Mouse (Mus musculus) heart, postnatal 0 days (tissue): ENCODE results near the gene Scyl1. TPM values are rescaled to one million over a fixed set of nuclear protein-coding genes. Genes with fewer than 3 reads are reported as not detected.

Experiments
- ATAC-seq: fragments of 200-750 bp; cut with Nextera tagmentation; 2 replicates; pipeline ENCODE4 v1.8.0; 2017; ENCODE audit warnings: low read depth, moderate number of reproducible peaks, moderate library complexity; ENCODE audit not compliant: insufficient read depth
- DNase-seq: peaks from one replicate; pipeline ENCODE4 v3.0.0-alpha.2; 2016; ENCODE audit warnings: low spot score
- H3K27ac ChIP-seq: fragments of 300-500 bp; sonication (generic); 2 replicates; pipeline ENCODE4 v1.5.1; 2014; ENCODE audit warnings: low read depth, mild to moderate bottlenecking
- H3K27me3 ChIP-seq: fragments of 300-500 bp; sonication (generic); 2 replicates; pipeline ENCODE4 v1.6.1; 2014; ENCODE audit warnings: low read length, mixed read lengths; ENCODE audit not compliant: control insufficient read depth, insufficient read depth
- H3K36me3 ChIP-seq: fragments of 300-500 bp; sonication (generic); replicated peaks from 2 replicates; pipeline ENCODE4 v1.6.1; 2014; ENCODE audit warnings: low read length, mixed read lengths; ENCODE audit not compliant: control insufficient read depth, insufficient read depth
- H3K4me1 ChIP-seq: fragments of 300-500 bp; sonication (generic); 2 replicates; pipeline ENCODE4 v1.6.1; 2014; ENCODE audit warnings: antibody characterized with exemption; ENCODE audit not compliant: control insufficient read depth, insufficient read depth
- H3K4me2 ChIP-seq: fragments of 300-500 bp; sonication (generic); 2 replicates; pipeline ENCODE4 v1.6.1; 2014; ENCODE audit warnings: low read depth, mild to moderate bottlenecking, low read length, moderate library complexity
- H3K4me3 ChIP-seq: fragments of 300-500 bp; sonication (generic); 2 replicates; pipeline ENCODE4 v1.5.1; 2014; ENCODE audit warnings: low read depth, low read length
- H3K9ac ChIP-seq: fragments of 300-500 bp; sonication (generic); replicated peaks from 2 replicates; pipeline ENCODE4 v1.6.1; 2014; ENCODE audit warnings: low read depth, low read length, mixed read lengths
- H3K9me3 ChIP-seq: fragments of 300-500 bp; sonication (generic); replicated peaks from 2 replicates; pipeline ENCODE4 v1.6.1; 2016; ENCODE audit warnings: low read length; ENCODE audit not compliant: control insufficient read depth
- CTCF ChIP-seq: IDR thresholded peaks from 2 replicates; pipeline ENCODE4 v1.5.1; 2016; ENCODE audit warnings: antibody characterized with exemption, control low read depth, low read depth
- EP300 ChIP-seq: IDR thresholded peaks from 2 replicates; pipeline ENCODE4 v1.6.1; 2016; ENCODE audit warnings: antibody characterized with exemption, low read depth
- WGBS: fragments of 180-500 bp; shearing (Covaris S2); extraction: QIAGEN DNeasy Blood & Tissue Kit; methylation state at CpG from one replicate; pipeline ENCODE4 v1.1.7; 2014; 5-methylcytosine and 5-hydroxymethylcytosine counted together
- polyA plus RNA-seq: library from polyadenylated mRNA; unstranded; fragments of >200 nt; fragmentation: Nextera tagmentation; extraction: Ambion mirVana; gene quantifications from 2 replicates; pipeline ENCODE4 v1.2.1, GENCODE M21; 2015
- total RNA-seq: library from RNA; depleted of rRNA; stranded (reverse); fragments of >200 nt; gene quantifications from 2 replicates; pipeline ENCODE4 v1.2.3, GENCODE M21; 2014; ENCODE audit warnings: low replicate concordance; rRNA removed

The Scyl1 gene
- total and polyA plus RNA-seq, 2 experiments from 2014 or later, result 47.1 to 82.4 TPM

- no peaks in the 10 kb centered on the region for H3K9me3 ChIP-seq
- 72% methylated on average over 5 of the region's 5 CpGs for WGBS
- TF ChIP-seq CTCF (no peak), EP300 (no peak)
- peak overlapping the region; percentile 32 for H3K4me2 ChIP-seq
- H3K27ac ChIP-seq, result peak overlapping the region; percentile 56
- DNase-seq (no peak), ATAC-seq (0 out of 2 replicates have a peak, but pooled peaks have one; percentile 1)
- H3K9ac ChIP-seq, result no peak overlapping the region
- H3K4me3 ChIP-seq, result no peak overlapping the region
- peaks cover 7% of the 10 kb centered on the region for H3K4me1 ChIP-seq
- peaks cover 78% of the 10 kb centered on the region for H3K36me3 ChIP-seq
- H3K27me3 ChIP-seq, result no peaks in the 10 kb centered on the region
Observed at GRCm38 (mm10) chr19:5713255-5713654, 58.0 kb downstream of the Scyl1 start.

GRCm38 (mm10) chr19:5711907-5712460 lies 59.2 kb downstream of the Scyl1 start:
- DNase-seq, result no peak

GRCm38 (mm10) chr19:5711218-5711617 lies 60.0 kb downstream of the Scyl1 start:
- H3K9ac ChIP-seq, result no peak overlapping the region
- no peak overlapping the region for H3K4me2 ChIP-seq
- H3K4me3 ChIP-seq, result no peak overlapping the region
- H3K27me3 ChIP-seq, result no peaks in the 10 kb centered on the region
- TF ChIP-seq CTCF (peak; percentile 77), EP300 (no peak)
- H3K36me3 ChIP-seq, result peaks cover 78% of the 10 kb centered on the region
- H3K4me1 ChIP-seq, result peaks cover 7% of the 10 kb centered on the region
- 21% methylated on average over 3 of the region's 3 CpGs for WGBS
- H3K9me3 ChIP-seq, result no peaks in the 10 kb centered on the region
- ATAC-seq, result no peak
- DNase-seq, result peak; percentile 75
- no peak overlapping the region for H3K27ac ChIP-seq

More at GRCm38 (mm10) chr19:5711907-5712460, 59.2 kb downstream of the Scyl1 start:
- peaks cover 78% of the 10 kb centered on the region for H3K36me3 ChIP-seq
- no peak for ATAC-seq
- TF ChIP-seq EP300 (no peak), CTCF (no peak)
- no peak overlapping the region for H3K9ac ChIP-seq
- H3K27me3 ChIP-seq, result no peaks in the 10 kb centered on the region
- peaks cover 7% of the 10 kb centered on the region for H3K4me1 ChIP-seq
- no peaks in the 10 kb centered on the region for H3K9me3 ChIP-seq
- H3K27ac ChIP-seq, result no peak overlapping the region
- H3K4me2 ChIP-seq, result no peak overlapping the region
- 87% methylated on average over 14 of the region's 14 CpGs for WGBS
- H3K4me3 ChIP-seq, result no peak overlapping the region

GRCm38 (mm10) chr19:5710581-5710980 lies 60.6 kb downstream of the Scyl1 start:
- H3K4me1 ChIP-seq, result peaks cover 8% of the 10 kb centered on the region
- H3K4me3 ChIP-seq, result no peak overlapping the region
- no peaks in the 10 kb centered on the region for H3K9me3 ChIP-seq
- peaks cover 78% of the 10 kb centered on the region for H3K36me3 ChIP-seq
- H3K27me3 ChIP-seq, result no peaks in the 10 kb centered on the region
- DNase-seq, result no peak
- no peak overlapping the region for H3K4me2 ChIP-seq
- no peak for ATAC-seq
- H3K27ac ChIP-seq, result no peak overlapping the region
- no peak for TF ChIP-seq CTCF
- TF ChIP-seq EP300, result no peak
- no peak overlapping the region for H3K9ac ChIP-seq
- 88% methylated on average over 8 of the region's 8 CpGs for WGBS

GRCm38 (mm10) chr19:5710068-5710467 lies 61.2 kb downstream of the Scyl1 start:
- Histone ChIP-seq H3K27ac (no peak overlapping the region), H3K9me3 (no peaks in the 10 kb centered on the region), H3K9ac (no peak overlapping the region), H3K4me1 (peaks cover 13% of the 10 kb centered on the region), H3K4me3 (no peak overlapping the region), H3K4me2 (no peak overlapping the region), H3K36me3 (peaks cover 73% of the 10 kb centered on the region), H3K27me3 (no peaks in the 10 kb centered on the region)
- no peak for TF ChIP-seq EP300
- TF ChIP-seq CTCF, result no peak
- ATAC-seq (no peak), DNase-seq (no peak)
- 96% methylated on average over 6 of the region's 6 CpGs for WGBS

Other genes with a start within 250 kb of the Scyl1 start
- gene Ovol1, start 210.8 kb downstream of the Scyl1 start, total RNA-seq, result not detected in 2 replicates
- 0.05 TPM in 1 of 2 replicates, not detected in the other for gene Ovol1, start 210.8 kb downstream of the Scyl1 start, polyA plus RNA-seq
- gene Ap5b1, start 203.4 kb downstream of the Scyl1 start, total RNA-seq, result 5.8 and 12.9 TPM in 2 replicates
- gene Ap5b1, start 203.4 kb downstream of the Scyl1 start, polyA plus RNA-seq, result 1.7 and 2.0 TPM in 2 replicates
- gene Rnaseh2c, start 169.5 kb downstream of the Scyl1 start, total RNA-seq, result 42.4 and 57.6 TPM in 2 replicates
- gene Rnaseh2c, start 169.5 kb downstream of the Scyl1 start, polyA plus RNA-seq, result 50.7 and 51.8 TPM in 2 replicates
- 55.4 and 164 TPM in 2 replicates for gene Kat5, start 161.2 kb downstream of the Scyl1 start, total RNA-seq
- gene Kat5, start 161.2 kb downstream of the Scyl1 start, polyA plus RNA-seq, result 27.0 and 29.7 TPM in 2 replicates
- 26.3 and 49.5 TPM in 2 replicates for gene Rela, start 133.9 kb downstream of the Scyl1 start, total RNA-seq
- 22.9 and 23.6 TPM in 2 replicates for gene Rela, start 133.9 kb downstream of the Scyl1 start, polyA plus RNA-seq
- gene Sipa1, start 107.7 kb downstream of the Scyl1 start, total RNA-seq, result 33.2 and 37.8 TPM in 2 replicates
- 12.3 and 14.0 TPM in 2 replicates for gene Sipa1, start 107.7 kb downstream of the Scyl1 start, polyA plus RNA-seq
- gene Map3k11, start 82.7 kb downstream of the Scyl1 start, total RNA-seq, result 43.5 and 51.5 TPM in 2 replicates
- 16.3 and 17.0 TPM in 2 replicates for gene Map3k11, start 82.7 kb downstream of the Scyl1 start, polyA plus RNA-seq
- 27.0 and 35.9 TPM in 2 replicates for gene Pcnx3, start 82.5 kb downstream of the Scyl1 start, total RNA-seq
- gene Pcnx3, start 82.5 kb downstream of the Scyl1 start, polyA plus RNA-seq, result 6.1 and 6.7 TPM in 2 replicates
- gene Kcnk7, start 67.1 kb downstream of the Scyl1 start, total RNA-seq, result not detected in 2 replicates
- gene Kcnk7, start 67.1 kb downstream of the Scyl1 start, polyA plus RNA-seq, result 0.30 and 0.34 TPM in 2 replicates
- 113 and 118 TPM in 2 replicates for gene Ehbp1l1, start 45.1 kb downstream of the Scyl1 start, total RNA-seq
- 86.5 and 111 TPM in 2 replicates for gene Ehbp1l1, start 45.1 kb downstream of the Scyl1 start, polyA plus RNA-seq
- 118 and 140 TPM in 2 replicates for gene Fam89b, start 41.8 kb downstream of the Scyl1 start, total RNA-seq
- gene Fam89b, start 41.8 kb downstream of the Scyl1 start, polyA plus RNA-seq, result 74.8 and 76.6 TPM in 2 replicates
- gene Ltbp3, start 30.5 kb downstream of the Scyl1 start, total RNA-seq, result 60.0 and 73.4 TPM in 2 replicates
- gene Ltbp3, start 30.5 kb downstream of the Scyl1 start, polyA plus RNA-seq, result 15.4 and 16.3 TPM in 2 replicates
- 29.1 and 53.8 TPM in 2 replicates for gene Frmd8, start 103.9 kb upstream of the Scyl1 start, total RNA-seq
- gene Frmd8, start 103.9 kb upstream of the Scyl1 start, polyA plus RNA-seq, result 12.8 and 14.9 TPM in 2 replicates
- gene Slc25a45, start 106.4 kb upstream of the Scyl1 start, total RNA-seq, result 3.1 and 4.8 TPM in 2 replicates
- 2.8 and 2.9 TPM in 2 replicates for gene Slc25a45, start 106.4 kb upstream of the Scyl1 start, polyA plus RNA-seq
- gene Tigd3, start 122.7 kb upstream of the Scyl1 start, total RNA-seq, result 0.81 and 3.3 TPM in 2 replicates
- gene Tigd3, start 122.7 kb upstream of the Scyl1 start, polyA plus RNA-seq, result 0.85 and 0.91 TPM in 2 replicates
- 57.8 and 91.8 TPM in 2 replicates for gene Dpf2, start 141.6 kb upstream of the Scyl1 start, total RNA-seq
- gene Dpf2, start 141.6 kb upstream of the Scyl1 start, polyA plus RNA-seq, result 60.5 and 61.4 TPM in 2 replicates
- gene Cdc42ep2, start 153.4 kb upstream of the Scyl1 start, total RNA-seq, result 15.7 and 17.4 TPM in 2 replicates
- gene Cdc42ep2, start 153.4 kb upstream of the Scyl1 start, polyA plus RNA-seq, result 8.8 and 9.5 TPM in 2 replicates
- gene Pola2, start 192.8 kb upstream of the Scyl1 start, total RNA-seq, result 44.7 and 64.3 TPM in 2 replicates
- gene Pola2, start 192.8 kb upstream of the Scyl1 start, polyA plus RNA-seq, result 32.7 and 34.1 TPM in 2 replicates
- not detected in 2 replicates for gene Slc22a20, start 214.7 kb upstream of the Scyl1 start, total RNA-seq
- gene Slc22a20, start 214.7 kb upstream of the Scyl1 start, polyA plus RNA-seq, result not detected in 2 replicates
- gene Capn1, start 244.5 kb upstream of the Scyl1 start, total RNA-seq, result 18.9 and 19.3 TPM in 2 replicates
- 4.9 and 5.3 TPM in 2 replicates for gene Capn1, start 244.5 kb upstream of the Scyl1 start, polyA plus RNA-seq